Mouse (Mus musculus) hindbrain, embryonic 16.5 days (tissue): ENCODE data around the gene Kif5c. TPM values are rescaled to one million over a fixed set of nuclear protein-coding genes. Genes with fewer than 3 reads are reported as not detected.

Experiments used
- ATAC-seq: fragments of 200-750 bp; cut with Nextera tagmentation; 2 replicates; pipeline ENCODE4 v1.8.0; 2017; ENCODE audit warnings: moderate TSS enrichment, moderate library complexity
- H3K27ac ChIP-seq: fragments of 300-500 bp; sonication (generic); 2 replicates; pipeline ENCODE4 v1.5.1; 2014; ENCODE audit warnings: low read depth, mild to moderate bottlenecking, control low read depth, low read length, moderate library complexity
- H3K27me3 ChIP-seq: fragments of 300-500 bp; sonication (generic); replicated peaks from 2 replicates; pipeline ENCODE4 v1.6.1; 2014; ENCODE audit warnings: low read length; ENCODE audit not compliant: control insufficient read depth, insufficient read depth
- H3K36me3 ChIP-seq: fragments of 300-500 bp; sonication (generic); 2 replicates; pipeline ENCODE4 v1.6.1; 2014; ENCODE audit warnings: mild to moderate bottlenecking, low read length, moderate library complexity, mixed read lengths; ENCODE audit not compliant: control insufficient read depth, insufficient read depth
- H3K4me1 ChIP-seq: fragments of 300-500 bp; sonication (generic); 2 replicates; pipeline ENCODE4 v1.6.1; 2014; ENCODE audit warnings: low read depth, low read length; ENCODE audit not compliant: control insufficient read depth, insufficient read depth
- H3K4me2 ChIP-seq: fragments of 300-500 bp; sonication (generic); 2 replicates; pipeline ENCODE4 v1.6.1; 2014; ENCODE audit warnings: mild to moderate bottlenecking, low read length, control low read depth, moderate library complexity
- H3K4me3 ChIP-seq: fragments of 300-500 bp; sonication (generic); 2 replicates; pipeline ENCODE4 v1.5.1; 2014; ENCODE audit warnings: mild to moderate bottlenecking, low read length, control low read depth, moderate library complexity
- H3K9ac ChIP-seq: fragments of 300-500 bp; sonication (generic); 2 replicates; pipeline ENCODE4 v1.6.1; 2014; ENCODE audit warnings: low read depth, mild to moderate bottlenecking, control low read depth, low read length, moderate library complexity
- H3K9me3 ChIP-seq: fragments of 300-500 bp; sonication (generic); 2 replicates; pipeline ENCODE4 v1.6.1; 2014; ENCODE audit warnings: mild to moderate bottlenecking, low read length, moderate library complexity; ENCODE audit not compliant: control insufficient read depth
- WGBS: fragments of 180-500 bp; shearing (Covaris S2); extraction: QIAGEN DNeasy Blood & Tissue Kit; methylation state at CpG from one replicate; pipeline ENCODE4 v1.1.7; 2014; 5-methylcytosine and 5-hydroxymethylcytosine counted together
- polyA plus RNA-seq: library from polyadenylated mRNA; unstranded; fragments of >200 nt; fragmentation: Nextera tagmentation; extraction: Ambion mirVana; gene quantifications from 2 replicates; pipeline ENCODE4 v1.2.1, GENCODE M21; 2015

The Kif5c gene
- polyA plus RNA-seq, 1 experiment from 2014 or later, result 168 TPM

DNA sequence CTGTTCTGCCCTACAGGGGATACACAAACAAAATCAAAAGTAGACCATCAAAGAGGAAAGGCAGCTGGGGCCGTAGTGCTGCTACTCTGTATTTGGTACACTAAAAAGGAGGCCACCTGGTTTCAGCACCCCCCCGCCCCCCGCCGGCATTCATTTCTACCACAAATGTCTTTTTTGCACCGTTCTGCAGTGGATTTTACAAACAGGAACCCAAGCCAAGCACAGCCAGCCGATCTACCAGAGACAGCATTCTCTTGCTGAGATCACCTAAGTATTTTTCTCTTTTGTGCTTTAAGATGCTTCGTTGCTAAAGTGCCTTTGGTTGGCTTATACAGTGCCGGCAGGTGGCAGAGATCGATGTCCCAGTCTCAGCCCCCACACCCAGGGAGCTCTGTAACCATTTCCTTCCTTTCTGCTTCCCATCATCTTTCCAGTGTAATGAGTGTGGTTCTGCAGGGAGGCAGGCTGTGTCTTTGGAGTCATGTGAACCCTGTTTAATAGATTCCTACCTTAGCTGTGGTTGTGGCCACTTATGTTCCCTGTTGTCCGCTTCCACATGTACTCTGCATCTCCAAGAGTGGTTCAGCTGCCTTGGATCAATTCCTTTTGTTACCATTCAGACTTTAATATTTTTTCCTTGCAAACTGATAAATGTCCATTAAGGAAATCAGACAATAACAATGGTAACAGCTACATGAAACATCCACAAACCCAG is 110.0 kb downstream of the Kif5c start:
- peaks cover 10% of the 10 kb centered on the region for H3K36me3 ChIP-seq

GRCm38 (mm10) chr2:49729611-49729969 is 110.5 kb downstream of the Kif5c start:
- H3K4me2 ChIP-seq, result no peak overlapping the region
- H3K27ac ChIP-seq, result no peak overlapping the region
- H3K4me3 ChIP-seq, result no peak overlapping the region
- H3K9me3 ChIP-seq, result no peaks in the 10 kb centered on the region
- H3K36me3 ChIP-seq, result peaks cover 10% of the 10 kb centered on the region
- ATAC-seq, result no peak
- H3K27me3 ChIP-seq, result no peaks in the 10 kb centered on the region
- 81% methylated on average over 2 of the region's 2 CpGs for WGBS
- H3K4me1 ChIP-seq, result peaks cover 7% of the 10 kb centered on the region; the same call in 1 of the 2 replicates
- H3K9ac ChIP-seq, result no peak overlapping the region

More for the DNA sequence above, 110.0 kb downstream of the Kif5c start:
- H3K9ac ChIP-seq, result no peak overlapping the region
- H3K4me3 ChIP-seq, result no peak overlapping the region
- H3K9me3 ChIP-seq, result no peaks in the 10 kb centered on the region
- no peak overlapping the region for H3K4me2 ChIP-seq
- H3K27me3 ChIP-seq, result no peaks in the 10 kb centered on the region
- peaks cover 7% of the 10 kb centered on the region; the same call in 1 of the 2 replicates for H3K4me1 ChIP-seq
- no peak overlapping the region for H3K27ac ChIP-seq
- no peak for ATAC-seq
- 93% methylated on average over 10 of the region's 10 CpGs for WGBS

DNA sequence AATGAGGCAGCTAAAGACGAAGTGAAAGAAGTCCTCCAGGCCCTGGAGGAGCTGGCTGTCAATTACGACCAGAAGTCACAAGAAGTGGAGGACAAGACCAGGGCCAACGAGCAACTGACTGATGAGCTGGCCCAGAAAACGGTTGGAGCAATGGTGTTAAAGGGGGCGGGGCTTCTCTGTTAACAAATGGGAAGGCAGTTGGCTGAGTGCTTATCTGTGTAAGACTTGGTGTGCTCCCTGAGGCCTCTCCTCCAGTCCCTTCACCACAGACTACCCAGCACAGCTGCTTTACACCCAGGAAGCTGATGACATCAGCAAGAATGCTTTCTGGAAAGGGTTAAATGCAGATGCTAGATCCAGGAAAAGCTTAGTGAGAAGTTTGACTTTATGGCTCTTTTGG is 111.1 kb downstream of the Kif5c start:
- 61% methylated on average over 5 of the region's 5 CpGs for WGBS
- ATAC-seq, result no peak

DNA sequence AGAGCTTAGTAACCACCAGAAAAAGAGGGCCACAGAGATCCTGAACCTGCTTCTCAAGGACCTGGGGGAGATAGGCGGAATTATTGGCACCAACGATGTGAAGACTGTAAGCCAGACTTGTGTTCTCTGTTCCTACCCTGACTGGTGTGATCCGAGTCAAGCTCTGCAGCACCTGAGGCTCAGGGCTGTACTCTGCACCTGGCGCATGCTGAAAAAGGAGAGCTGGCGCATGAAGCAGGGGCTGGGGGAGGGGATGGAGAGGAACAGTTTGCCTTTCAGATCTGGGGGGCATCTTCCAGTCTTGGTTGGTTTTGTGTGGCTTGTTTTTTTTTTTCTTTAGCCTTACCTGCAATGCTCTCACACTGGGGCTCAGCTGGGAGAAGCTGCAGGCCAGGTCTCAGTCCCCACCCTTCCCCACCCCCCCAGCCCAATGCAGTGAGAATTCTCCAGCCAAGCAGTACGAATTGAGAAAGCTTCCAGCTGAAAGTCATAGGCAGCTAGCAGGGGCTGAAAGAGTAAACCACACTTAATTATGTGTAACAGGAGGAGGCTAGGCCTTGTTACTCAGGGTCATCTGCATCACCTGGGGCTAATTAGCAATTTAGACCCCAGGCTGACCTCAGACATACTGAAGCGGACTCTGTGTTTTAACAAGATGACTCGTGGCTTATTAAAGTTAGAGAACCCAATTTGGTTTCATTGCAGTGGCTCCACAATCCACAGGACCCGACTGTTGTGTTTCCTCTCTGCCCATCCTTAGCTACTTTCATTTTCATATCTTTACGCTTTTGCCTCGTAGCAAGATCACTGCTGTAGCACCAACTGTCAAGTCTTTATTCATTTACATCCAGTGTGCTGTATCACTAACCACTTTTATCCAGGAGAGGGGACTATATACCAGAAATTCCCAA is 113.9 kb downstream of the Kif5c start:
- H3K36me3 ChIP-seq, result peaks cover 10% of the 10 kb centered on the region; the same call in 1 of the 2 replicates

More for the DNA sequence above, 111.1 kb downstream of the Kif5c start:
- peaks cover 5% of the 10 kb centered on the region for H3K36me3 ChIP-seq
- no peak overlapping the region for H3K4me3 ChIP-seq
- peaks cover 7% of the 10 kb centered on the region; the same call in 1 of the 2 replicates for H3K4me1 ChIP-seq
- no peak overlapping the region for H3K27ac ChIP-seq
- H3K4me2 ChIP-seq, result no peak overlapping the region
- no peaks in the 10 kb centered on the region for H3K9me3 ChIP-seq
- H3K9ac ChIP-seq, result no peak overlapping the region
- no peaks in the 10 kb centered on the region for H3K27me3 ChIP-seq

DNA sequence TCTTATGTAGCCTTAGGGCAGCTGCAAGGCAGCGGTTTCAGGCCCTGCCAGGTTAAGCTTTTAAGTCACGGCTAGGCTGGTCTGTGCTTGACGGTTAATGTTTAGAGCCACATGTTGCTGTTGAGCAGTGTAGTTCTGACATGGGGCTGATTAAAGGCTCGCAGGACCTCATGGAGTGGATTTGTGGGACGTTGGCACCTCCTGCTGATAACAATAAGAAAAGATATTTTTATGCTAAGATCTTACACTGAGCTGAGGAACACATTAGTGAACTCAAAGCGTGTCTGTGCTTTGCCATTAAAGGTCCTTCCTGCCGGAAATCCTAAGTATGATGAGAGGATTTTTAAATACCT is 114.5 kb downstream of the Kif5c start:
- Histone ChIP-seq H3K36me3 (peaks cover 11% of the 10 kb centered on the region; the same call in 1 of the 2 replicates), H3K27me3 (no peaks in the 10 kb centered on the region), H3K9me3 (no peaks in the 10 kb centered on the region), H3K4me2 (no peak overlapping the region), H3K9ac (no peak overlapping the region), H3K27ac (no peak overlapping the region), H3K4me1 (no peaks in the 10 kb centered on the region), H3K4me3 (no peak overlapping the region)
- ATAC-seq, result no peak
- WGBS, result 56% methylated on average over 7 of the region's 7 CpGs

More for the DNA sequence above, 113.9 kb downstream of the Kif5c start:
- ATAC-seq, result no peak
- H3K4me3 ChIP-seq, result no peak overlapping the region
- H3K27ac ChIP-seq, result no peak overlapping the region
- H3K9me3 ChIP-seq, result no peaks in the 10 kb centered on the region
- WGBS, result 75% methylated on average over 11 of the region's 11 CpGs
- H3K4me1 ChIP-seq, result no peaks in the 10 kb centered on the region
- H3K9ac ChIP-seq, result no peak overlapping the region
- H3K27me3 ChIP-seq, result no peaks in the 10 kb centered on the region
- no peak overlapping the region for H3K4me2 ChIP-seq

- Histone ChIP-seq H3K4me2 (no peak overlapping the region), H3K9ac (no peak overlapping the region), H3K4me1 (0 out of 2 replicates have a peak, but pooled peaks cover under 1% of the 10 kb centered on the region), H3K36me3 (peaks cover 14% of the 10 kb centered on the region; the same call in 1 of the 2 replicates), H3K9me3 (no peaks in the 10 kb centered on the region), H3K27ac (no peak overlapping the region), H3K27me3 (no peaks in the 10 kb centered on the region), H3K4me3 (no peak overlapping the region)
- ATAC-seq, result peak; percentile 67
- whole genome bisulfite sequencing, result 52% methylated on average over 7 of the region's 7 CpGs
Observed at GRCm38 (mm10) chr2:49734013-49734780, 115.1 kb downstream of the Kif5c start.

GRCm38 (mm10) chr2:49735386-49735785 is 116.3 kb downstream of the Kif5c start:
- WGBS, result 81% methylated on average over 13 of the region's 13 CpGs
- H3K9me3 ChIP-seq, result no peaks in the 10 kb centered on the region
- 0 out of 2 replicates have a peak, but pooled peaks cover 2% of the 10 kb centered on the region for H3K4me1 ChIP-seq
- H3K27me3 ChIP-seq, result no peaks in the 10 kb centered on the region
- no peak overlapping the region for H3K4me3 ChIP-seq
- H3K9ac ChIP-seq, result no peak overlapping the region
- peaks cover 18% of the 10 kb centered on the region; the same call in 1 of the 2 replicates for H3K36me3 ChIP-seq
- H3K27ac ChIP-seq, result no peak overlapping the region
- no peak overlapping the region for H3K4me2 ChIP-seq
- no peak for ATAC-seq

GRCm38 (mm10) chr2:49739046-49739445 is 119.9 kb downstream of the Kif5c start:
- no peak overlapping the region for H3K9ac ChIP-seq
- peaks cover 14% of the 10 kb centered on the region; the same call in 1 of the 2 replicates for H3K36me3 ChIP-seq
- peaks cover 36% of the 10 kb centered on the region for H3K4me1 ChIP-seq
- 83% methylated on average over 5 of the region's 5 CpGs for WGBS
- H3K27ac ChIP-seq, result no peak overlapping the region; the same call in 1 of the 2 replicates
- H3K27me3 ChIP-seq, result no peaks in the 10 kb centered on the region
- no peak overlapping the region for H3K4me3 ChIP-seq
- ATAC-seq, result peak; percentile 18; the same call in 1 of the 2 replicates
- no peaks in the 10 kb centered on the region for H3K9me3 ChIP-seq
- no peak overlapping the region for H3K4me2 ChIP-seq
